Mouse (Mus musculus) thymus, adult 2 months (tissue): Measurements from ENCODE around the gene Gm28044.

Experiments
- CTCF ChIP-seq: fragments of 200-500 bp; IDR thresholded peaks from 2 replicates; pipeline ENCODE4 v1.5.1; 2012; ENCODE audit warnings: mild to moderate bottlenecking, control low read depth, low read length, moderate library complexity, borderline replicate concordance; ENCODE audit not compliant: control insufficient read depth, poor library complexity, insufficient read depth; ENCODE audit errors: extremely low read depth
- POLR2A ChIP-seq: fragments of 200-500 bp; IDR thresholded peaks from 2 replicates; pipeline ENCODE4 v1.6.1; 2012; ENCODE audit warnings: mild to moderate bottlenecking, low read length, control low read depth, moderate library complexity; ENCODE audit not compliant: control insufficient read depth, poor library complexity, insufficient read depth; ENCODE audit errors: extremely low read depth

GRCm38 (mm10) chr13:67305822-67306672 lies 54.3 kb downstream of the Gm28044 start, which contains the start of gene Zfp457:
- TF ChIP-seq POLR2A (no peak), CTCF (no peak)
